Mouse (Mus musculus): Measurements from ENCODE around the gene Fam136a.

Gene Fam136a

GRCm38 (mm10) chr6:86366853-86367249 lies 1.4 kb downstream of the Fam136a start:
- 58% methylated on average over 2 of the region's 2 CpGs for WGBS

- WGBS = 55% methylated on average over 5 of the region's 5 CpGs
Observed at GRCm38 (mm10) chr6:86368479-86368878, 3.0 kb downstream of the Fam136a start.

- 54% methylated on average over 3 of the region's 3 CpGs for WGBS
Observed at GRCm38 (mm10) chr6:86370093-86370713, 4.8 kb downstream of the Fam136a start.

DNA sequence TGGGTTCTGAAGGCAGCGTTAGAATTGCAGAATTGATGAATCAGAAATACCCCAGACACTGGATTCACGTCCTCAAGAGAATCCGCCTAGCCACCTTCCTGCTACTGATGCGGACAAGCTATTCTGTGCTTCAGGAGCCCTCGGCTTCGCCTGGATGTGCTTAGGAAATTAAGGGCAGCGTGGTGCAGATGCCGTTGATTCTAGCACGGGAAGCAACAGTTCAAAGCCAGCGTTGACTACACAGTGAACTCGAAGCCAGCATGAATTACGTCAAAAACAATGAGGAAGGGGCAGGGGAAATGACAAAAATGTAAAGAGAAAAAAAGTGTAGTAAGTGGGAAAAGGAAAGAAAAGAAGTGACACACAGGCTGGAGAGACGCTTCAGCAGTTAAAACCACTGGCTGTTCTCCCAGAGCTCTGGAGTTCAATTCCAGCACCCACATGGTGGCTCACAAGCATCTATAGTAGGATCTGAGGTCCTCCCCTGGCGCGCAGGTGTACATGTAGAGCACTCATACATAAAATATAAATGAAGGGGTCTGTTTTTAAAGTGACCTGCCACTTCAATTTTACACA lies 5.4 kb downstream of the Fam136a start, which contains the start of gene Snrpg:
Gene Snrpg (plus strand): TSS at position 541 of the 576 bp plus-strand sequence.
- 10% methylated on average over 15 of the region's 15 CpGs for whole genome bisulfite sequencing

- WGBS = under 1% methylated on average over 50 of the region's 50 CpGs
Observed at GRCm38 (mm10) chr6:86371340-86371911, 6.0 kb downstream of the Fam136a start.

DNA sequence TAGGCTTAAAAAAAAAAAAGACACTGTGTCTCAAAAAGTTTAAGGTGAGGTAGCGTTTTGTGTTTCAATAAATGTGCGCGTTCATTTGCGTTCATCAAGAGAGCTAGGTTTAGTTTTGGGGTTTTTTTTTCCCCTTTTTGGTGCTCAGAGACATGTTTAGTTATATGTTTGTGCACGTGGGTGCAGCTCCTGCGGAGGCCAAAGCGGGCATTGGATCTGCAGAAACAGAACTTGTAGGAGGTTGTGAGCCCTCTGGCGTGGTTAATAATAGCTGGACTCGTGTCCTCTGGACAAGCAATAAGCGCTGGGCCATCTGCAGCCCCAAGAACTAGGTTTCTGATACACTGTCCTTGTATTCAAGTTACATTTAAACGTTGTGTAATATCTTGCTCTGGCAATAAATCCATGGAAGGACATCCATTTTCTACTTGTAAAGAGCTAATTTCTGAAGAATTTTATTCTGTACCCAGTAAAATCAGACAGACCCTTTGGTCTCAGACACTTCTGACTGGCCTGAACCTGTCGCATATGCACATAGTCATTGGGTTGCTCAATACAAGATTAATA lies 6.6 kb downstream of the Fam136a start:
- 4% methylated on average over 12 of the region's 12 CpGs for WGBS

DNA sequence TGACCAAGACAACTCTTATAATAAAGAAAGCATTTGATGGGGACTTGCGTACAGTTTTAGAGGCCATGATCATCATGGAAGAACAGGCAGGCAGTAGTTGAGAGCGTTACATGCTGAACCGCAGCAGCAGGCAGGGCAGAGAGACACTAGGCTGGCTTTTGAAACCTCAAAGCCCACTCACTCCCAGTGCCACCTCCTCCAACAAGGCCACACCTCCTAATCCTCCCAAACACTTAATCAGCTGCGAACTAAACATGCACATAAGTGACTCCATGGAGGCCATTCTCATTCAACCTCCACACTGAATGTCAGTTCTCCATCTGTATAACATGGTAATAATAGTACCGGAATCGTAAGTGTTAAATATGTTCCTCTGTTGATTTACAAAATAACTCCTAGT lies 8.1 kb downstream of the Fam136a start:
- WGBS = 88% methylated on average over 6 of the region's 6 CpGs

- WGBS = 69% methylated on average over 3 of the region's 3 CpGs
Observed at GRCm38 (mm10) chr6:86378341-86378740, 12.9 kb downstream of the Fam136a start.

- 70% methylated on average over 8 of the region's 8 CpGs for WGBS
Observed at GRCm38 (mm10) chr6:86380112-86380511, 14.7 kb downstream of the Fam136a start.

DNA sequence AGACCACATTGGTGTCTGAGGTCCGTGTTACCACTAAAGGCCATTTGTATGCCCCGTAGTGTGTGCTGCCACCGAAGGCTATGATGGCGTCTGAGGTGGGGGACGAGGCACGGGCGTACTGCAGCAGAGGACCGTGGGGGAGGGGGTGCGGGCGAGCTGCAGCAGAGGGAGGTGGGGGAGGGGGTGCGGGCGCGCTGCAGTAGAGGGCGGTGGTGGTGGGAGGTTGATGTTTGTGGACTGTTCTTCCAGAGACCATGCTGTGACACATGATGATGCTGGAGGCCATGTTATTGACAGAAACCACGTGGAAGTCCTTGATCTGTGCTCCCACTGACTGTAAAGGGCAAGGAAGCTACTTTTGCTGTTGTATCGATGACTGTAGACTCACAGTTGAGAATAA lies 17.9 kb downstream of the Fam136a start:
- WGBS = 54% methylated on average over 16 of the region's 16 CpGs

DNA sequence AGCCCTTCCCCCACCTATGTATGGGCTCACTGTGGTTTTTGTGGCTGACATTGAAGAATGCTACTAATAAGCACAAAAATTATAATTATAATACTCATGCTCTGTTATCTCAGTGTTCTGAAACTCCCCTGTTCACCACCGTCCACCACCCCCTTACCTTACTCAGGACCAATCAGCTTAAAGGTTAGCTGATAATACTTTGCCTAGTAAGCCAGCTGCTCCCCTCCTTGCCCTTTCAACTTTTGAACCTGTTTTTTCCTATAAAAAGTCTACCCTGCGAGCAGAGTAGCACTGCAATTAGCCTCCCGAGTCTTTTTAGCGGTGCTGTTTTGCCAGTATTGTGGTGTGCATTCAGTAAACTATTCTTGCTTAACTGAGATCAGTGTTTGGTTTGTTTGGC lies 19.2 kb downstream of the Fam136a start:
- 71% methylated on average over 4 of the region's 4 CpGs for WGBS

- WGBS = 87% methylated on average over 5 of the region's 5 CpGs
Observed at GRCm38 (mm10) chr6:86385362-86386104, 20.1 kb downstream of the Fam136a start.

DNA sequence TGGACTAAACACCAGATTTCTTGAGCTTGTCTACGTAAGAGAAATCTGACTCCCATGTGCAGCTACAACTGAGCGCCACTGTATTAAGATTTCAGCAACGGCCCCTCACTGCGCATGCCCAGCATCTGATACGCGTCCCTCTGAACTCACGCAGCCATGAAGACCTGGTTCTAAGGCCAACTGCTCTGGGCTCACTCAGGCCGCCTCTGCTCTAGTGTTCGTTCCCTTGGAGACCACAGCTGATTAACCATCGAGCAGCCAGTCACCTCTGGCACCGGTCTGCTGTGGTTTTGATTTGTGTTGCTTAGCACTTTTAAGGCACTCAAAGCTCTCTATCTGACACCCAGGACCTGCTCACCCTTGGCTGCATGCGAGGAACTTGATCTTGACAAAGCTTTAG lies 21.9 kb downstream of the Fam136a start:
- WGBS = 84% methylated on average over 12 of the region's 12 CpGs

DNA sequence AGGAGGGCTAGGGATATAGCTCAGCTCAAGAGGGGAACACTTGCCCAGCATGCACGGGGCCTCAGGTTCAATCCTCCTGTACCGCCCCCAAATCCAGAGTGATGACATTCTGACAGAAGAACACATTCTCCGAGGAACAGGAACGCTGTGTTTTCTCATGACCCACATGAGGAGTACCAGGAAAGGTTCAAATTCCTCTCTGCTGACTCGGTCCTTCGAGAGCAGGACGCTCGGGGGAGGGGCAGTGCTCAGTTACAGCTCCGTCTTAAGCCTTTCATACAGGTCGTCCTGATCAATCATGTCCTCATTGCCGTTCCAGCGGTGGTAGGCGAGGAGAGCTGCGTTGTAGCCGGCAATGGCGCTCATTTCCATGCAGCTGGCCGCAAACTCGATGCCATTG lies 23.0 kb downstream of the Fam136a start:
- WGBS = 88% methylated on average over 18 of the region's 18 CpGs

GRCm38 (mm10) chr6:86391326-86391725 lies 25.9 kb downstream of the Fam136a start:
- 84% methylated on average over 5 of the region's 5 CpGs for WGBS

GRCm38 (mm10) chr6:86393187-86393586 lies 27.7 kb downstream of the Fam136a start:
- 100% methylated on average over 1 of the region's 1 CpGs for WGBS

DNA sequence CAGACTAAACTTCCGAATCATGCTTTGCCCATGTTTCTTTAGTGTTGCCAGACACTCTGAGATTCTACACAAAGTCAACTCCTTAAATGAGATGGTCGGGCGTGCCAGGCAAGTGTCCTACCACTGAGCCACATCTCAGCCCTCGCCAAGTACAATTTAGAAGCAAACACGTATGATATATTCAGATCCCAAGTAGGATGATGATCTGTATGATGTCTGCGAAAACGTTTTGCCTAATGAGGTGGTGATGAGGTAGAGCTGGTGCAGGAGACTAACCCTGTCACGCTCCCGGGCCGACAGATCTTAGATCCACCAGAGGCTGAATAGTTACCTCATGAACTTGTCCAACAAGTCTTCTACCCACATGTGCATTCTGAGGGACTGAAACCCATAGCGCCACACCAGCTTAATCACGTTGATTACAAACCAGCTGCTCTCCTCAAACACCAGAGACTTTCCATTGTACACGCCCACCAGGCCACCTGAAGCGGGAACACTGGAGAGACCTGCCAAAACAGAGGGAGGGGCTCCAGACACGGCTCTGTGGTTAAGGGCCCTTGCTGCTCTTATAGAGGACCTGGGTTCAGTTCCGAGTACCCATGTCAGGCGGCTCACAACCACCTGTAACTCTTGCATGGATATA lies 28.8 kb downstream of the Fam136a start:
- WGBS = 76% methylated on average over 17 of the region's 17 CpGs

- WGBS = 67% methylated on average over 9 of the region's 9 CpGs
Observed at GRCm38 (mm10) chr6:86395021-86395420, 29.6 kb downstream of the Fam136a start.

DNA sequence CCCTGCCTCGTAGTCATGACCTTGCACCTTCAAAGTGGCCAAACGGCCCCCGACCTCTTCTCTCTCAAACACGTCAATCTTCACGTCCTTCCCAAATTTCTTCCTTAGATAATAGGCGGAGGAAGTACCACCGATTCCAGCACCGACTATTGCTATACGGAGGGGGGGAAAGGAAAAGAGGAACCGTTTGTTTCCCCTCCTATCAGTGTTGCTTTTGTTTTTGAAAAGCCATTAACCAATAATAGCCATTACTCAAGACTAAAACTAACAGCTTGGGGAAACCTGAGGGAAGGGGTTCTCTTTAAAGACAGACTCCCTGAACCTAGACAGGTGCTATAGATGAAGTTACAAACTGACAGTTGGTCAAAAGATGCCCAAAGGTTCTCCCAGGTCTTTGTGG lies 30.5 kb downstream of the Fam136a start:
- WGBS = 6% methylated on average over 10 of the region's 10 CpGs

DNA sequence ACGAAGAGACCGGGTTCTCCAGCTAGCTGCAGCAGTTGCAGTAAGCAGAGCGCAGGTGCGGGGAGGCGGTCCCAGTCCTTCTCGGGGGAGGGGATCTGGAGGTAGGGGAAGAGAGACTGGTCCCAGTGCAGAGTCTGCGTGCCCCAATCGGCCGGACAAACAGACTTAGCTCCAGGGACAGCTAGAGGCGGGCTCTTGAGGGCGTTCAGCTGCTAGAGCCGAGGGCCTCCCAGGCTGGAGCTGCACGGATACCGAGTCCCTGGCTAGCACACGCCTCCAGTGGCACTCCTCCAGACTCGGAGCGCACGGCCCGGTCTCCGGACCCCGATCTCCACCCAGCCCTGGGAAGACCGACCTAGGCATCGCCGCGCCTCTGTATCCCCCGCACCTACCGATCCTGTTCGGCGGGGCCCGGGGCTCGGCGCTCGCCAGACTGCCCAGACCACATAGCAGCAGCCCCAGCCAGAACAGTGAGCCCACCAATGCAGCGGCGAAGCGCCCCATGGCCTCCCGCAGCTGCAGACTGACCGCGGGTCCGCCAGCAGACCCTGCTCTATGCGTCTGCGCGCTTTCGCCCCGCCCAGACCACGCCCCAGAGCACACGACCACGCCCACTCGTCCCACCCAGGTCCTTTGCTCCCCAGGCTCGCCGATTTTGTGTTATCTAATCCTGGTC lies 31.3 kb downstream of the Fam136a start, which contains the start of gene Pcyox1:
Gene Pcyox1 (minus strand): TSS at position 574 of the 676 bp plus-strand sequence.
- WGBS = under 1% methylated on average over 51 of the region's 51 CpGs
